Mouse (Mus musculus) forebrain, embryonic 14.5 days (tissue): ENCODE measurements around the gene Celsr1. TPM values are rescaled to one million over a fixed set of nuclear protein-coding genes. Genes with fewer than 3 reads are reported as not detected.

Experiments
- ATAC-seq: fragments of 200-750 bp; cut with Nextera tagmentation; 2 replicates; pipeline ENCODE4 v1.8.0; 2017; ENCODE audit warnings: mild to moderate bottlenecking, moderate library complexity
- DNase-seq: peaks from one replicate; pipeline ENCODE4 v3.0.0-alpha.2; 2015; ENCODE audit warnings: low spot score
- H3K27ac ChIP-seq: fragments of 300-500 bp; sonication (generic); 2 replicates; pipeline ENCODE4 v1.5.1; 2014; ENCODE audit warnings: low read depth, mild to moderate bottlenecking, control low read depth, low read length, moderate library complexity
- H3K27me3 ChIP-seq: fragments of 300-500 bp; sonication (generic); replicated peaks from 2 replicates; pipeline ENCODE4 v1.6.1; 2014; ENCODE audit warnings: low read length, control low read depth, mixed read lengths; ENCODE audit not compliant: control insufficient read depth, insufficient read depth
- H3K36me3 ChIP-seq: fragments of 300-500 bp; sonication (generic); 2 replicates; pipeline ENCODE4 v1.6.1; 2014; ENCODE audit warnings: low read length, control low read depth; ENCODE audit not compliant: control insufficient read depth, insufficient read depth
- H3K4me1 ChIP-seq: fragments of 300-500 bp; sonication (generic); 2 replicates; pipeline ENCODE4 v1.6.1; 2014; ENCODE audit warnings: antibody characterized with exemption, low read length, control low read depth; ENCODE audit not compliant: control insufficient read depth, insufficient read depth
- H3K4me2 ChIP-seq: fragments of 300-500 bp; sonication (generic); 2 replicates; pipeline ENCODE4 v1.6.1; 2014; ENCODE audit warnings: mild to moderate bottlenecking, control low read depth, low read length
- H3K4me3 ChIP-seq: fragments of 300-500 bp; sonication (generic); 2 replicates; pipeline ENCODE4 v1.5.1; 2014; ENCODE audit warnings: low read depth, low read length, control low read depth
- H3K9ac ChIP-seq: fragments of 300-500 bp; sonication (generic); 2 replicates; pipeline ENCODE4 v1.6.1; 2014; ENCODE audit warnings: mild to moderate bottlenecking, low read length, control low read depth, moderate library complexity
- H3K9me3 ChIP-seq: fragments of 300-500 bp; sonication (generic); replicated peaks from 2 replicates; pipeline ENCODE4 v1.6.1; 2016; ENCODE audit warnings: low read length, control low read depth, mixed read lengths; ENCODE audit not compliant: control insufficient read depth
- WGBS: fragments of 180-500 bp; shearing (Covaris S2); extraction: QIAGEN DNeasy Blood & Tissue Kit; methylation state at CpG from one replicate; pipeline ENCODE4 v1.1.7; 2014; 5-methylcytosine and 5-hydroxymethylcytosine counted together
- polyA plus RNA-seq: library from polyadenylated mRNA; unstranded; fragments of >200 nt; fragmentation: Nextera tagmentation; extraction: Ambion mirVana; gene quantifications from 2 replicates; pipeline ENCODE4 v1.2.1, GENCODE M21; 2014

Celsr1 gene
- polyA plus RNA-seq, 1 experiment from 2014 or later, result 9.6 TPM

DNA sequence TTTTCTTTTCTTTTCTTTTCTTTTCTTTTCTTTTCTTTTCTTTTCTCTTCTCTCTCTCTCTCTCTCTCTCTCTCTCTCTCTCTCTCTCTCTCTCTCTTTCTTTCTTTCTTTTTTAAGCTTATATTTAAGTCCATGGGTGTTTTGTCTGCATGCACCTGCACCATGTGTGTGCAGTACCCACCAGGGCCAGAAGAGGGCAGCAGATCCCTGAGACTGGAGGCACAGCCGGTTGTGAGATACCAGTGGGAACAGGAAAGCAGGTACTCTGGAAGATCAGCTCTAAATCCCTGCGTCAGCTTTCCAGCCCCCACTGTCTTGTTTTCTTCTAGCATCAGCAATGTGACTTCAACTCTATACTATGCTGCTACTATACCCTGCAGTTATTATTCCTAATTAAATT lies 120.0 kb downstream of the Celsr1 start:
- Histone ChIP-seq H3K9ac (no peak overlapping the region), H3K9me3 (no peaks in the 10 kb centered on the region), H3K27ac (no peak overlapping the region), H3K4me1 (no peaks in the 10 kb centered on the region), H3K4me2 (no peak overlapping the region), H3K27me3 (no peaks in the 10 kb centered on the region), H3K4me3 (no peak overlapping the region), H3K36me3 (peaks cover 15% of the 10 kb centered on the region; the same call in 1 of the 2 replicates)
- peak; percentile 72 for DNase-seq
- ATAC-seq, result no peak
- WGBS, result 21% methylated on average over 2 of the region's 2 CpGs

GRCm38 (mm10) chr15:85909931-85910330 lies 123.6 kb downstream of the Celsr1 start:
- Histone ChIP-seq H3K9me3 (no peaks in the 10 kb centered on the region), H3K27ac (peak overlapping the region; percentile 1; the same call in 1 of the 2 replicates), H3K9ac (no peak overlapping the region), H3K4me1 (no peaks in the 10 kb centered on the region), H3K4me2 (no peak overlapping the region), H3K4me3 (no peak overlapping the region), H3K27me3 (no peaks in the 10 kb centered on the region), H3K36me3 (peaks cover 9% of the 10 kb centered on the region)
- 60% methylated on average over 10 of the region's 10 CpGs for whole genome bisulfite sequencing
- no peak for DNase-seq
- ATAC-seq, result no peak

DNA sequence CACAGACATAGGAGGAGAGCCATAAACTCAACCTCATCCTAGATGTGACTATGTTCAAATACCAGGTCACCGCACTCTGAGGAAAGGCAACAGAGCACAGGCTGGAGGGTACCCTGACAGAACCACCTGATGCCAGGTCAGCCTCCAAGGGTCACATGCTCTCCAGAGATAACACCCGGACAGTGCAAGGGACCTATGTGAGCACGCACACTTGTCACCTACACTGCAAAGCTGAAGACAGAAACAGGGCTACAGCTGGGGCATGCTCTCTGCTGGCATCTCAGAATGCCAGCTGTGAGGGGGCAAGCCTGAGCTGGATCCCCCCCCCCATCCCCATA lies 124.1 kb downstream of the Celsr1 start:
- no peak for ATAC-seq
- Histone ChIP-seq H3K4me1 (no peaks in the 10 kb centered on the region), H3K27me3 (no peaks in the 10 kb centered on the region), H3K9me3 (no peaks in the 10 kb centered on the region), H3K9ac (no peak overlapping the region), H3K4me2 (no peak overlapping the region), H3K36me3 (peaks cover 11% of the 10 kb centered on the region), H3K4me3 (no peak overlapping the region), H3K27ac (peak overlapping the region; percentile 1; the same call in 1 of the 2 replicates)
- WGBS, result 87% methylated on average over 3 of the region's 3 CpGs
- DNase-seq, result no peak

DNA sequence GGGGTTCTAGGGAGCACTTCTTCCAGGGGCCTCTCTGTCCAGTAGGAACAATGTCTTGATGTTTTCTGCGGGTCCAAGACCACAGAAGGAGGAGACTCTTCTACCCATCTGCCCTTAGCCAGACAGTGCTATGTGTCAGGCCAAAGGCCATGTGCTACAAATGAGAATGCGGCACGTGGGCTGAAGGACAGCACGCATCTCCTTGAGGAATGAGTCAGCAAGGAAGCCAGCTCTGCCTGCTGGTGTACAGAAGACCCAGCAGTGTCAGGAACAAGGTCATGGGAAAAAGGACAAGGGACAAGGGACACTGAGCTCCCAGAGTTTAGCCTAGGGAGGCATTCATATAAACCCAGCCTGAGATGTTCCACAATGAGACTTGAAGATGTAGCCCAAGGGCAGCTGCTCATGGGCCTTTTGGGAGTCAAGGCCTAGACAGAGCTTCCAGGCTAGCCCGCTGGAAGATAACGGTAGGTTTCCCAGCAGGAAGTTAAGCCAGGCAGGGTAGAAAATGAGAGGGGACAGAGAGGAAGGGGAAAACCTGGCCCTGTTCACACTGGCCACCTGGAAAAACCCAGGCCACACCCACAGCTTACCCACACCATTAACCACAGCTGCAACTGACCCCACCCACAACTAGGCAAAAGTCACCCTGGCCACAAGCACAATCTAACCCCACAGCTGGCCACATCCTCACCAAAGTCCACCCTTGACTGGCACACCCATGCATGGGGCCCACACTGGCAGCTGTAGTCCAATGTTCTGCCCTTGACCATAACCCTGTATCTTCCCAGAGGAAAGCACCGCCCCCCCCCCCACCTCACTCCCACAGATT lies 124.7 kb downstream of the Celsr1 start:
- no peaks in the 10 kb centered on the region for H3K27me3 ChIP-seq
- H3K4me2 ChIP-seq, result no peak overlapping the region
- ATAC-seq (no peak), DNase-seq (no peak)
- H3K4me1 ChIP-seq, result no peaks in the 10 kb centered on the region
- 91% methylated on average over 7 of the region's 7 CpGs for WGBS
- H3K4me3 ChIP-seq, result no peak overlapping the region
- H3K9me3 ChIP-seq, result no peaks in the 10 kb centered on the region
- no peak overlapping the region for H3K9ac ChIP-seq
- H3K27ac ChIP-seq, result no peak overlapping the region
- H3K36me3 ChIP-seq, result peaks cover 14% of the 10 kb centered on the region

- Histone ChIP-seq H3K9me3 (no peaks in the 10 kb centered on the region), H3K27ac (no peak overlapping the region), H3K4me1 (no peaks in the 10 kb centered on the region), H3K27me3 (no peaks in the 10 kb centered on the region), H3K4me3 (no peak overlapping the region), H3K36me3 (peaks cover 58% of the 10 kb centered on the region), H3K9ac (no peak overlapping the region), H3K4me2 (no peak overlapping the region)
- no peak for ATAC-seq
- DNase-seq, result no peak
- 77% methylated on average over 8 of the region's 8 CpGs for WGBS
Measured at GRCm38 (mm10) chr15:85903826-85904225, 129.8 kb downstream of the Celsr1 start.

- H3K4me1 ChIP-seq, result no peaks in the 10 kb centered on the region
- WGBS, result 84% methylated on average over 10 of the region's 10 CpGs
- no peak overlapping the region for H3K9ac ChIP-seq
- no peak for ATAC-seq
- no peak for DNase-seq
- no peak overlapping the region for H3K4me2 ChIP-seq
- H3K4me3 ChIP-seq, result no peak overlapping the region
- H3K36me3 ChIP-seq, result peaks cover 72% of the 10 kb centered on the region
- no peak overlapping the region for H3K27ac ChIP-seq
- H3K9me3 ChIP-seq, result no peaks in the 10 kb centered on the region
- H3K27me3 ChIP-seq, result no peaks in the 10 kb centered on the region
Measured at GRCm38 (mm10) chr15:85902505-85902904, 131.1 kb downstream of the Celsr1 start.

GRCm38 (mm10) chr15:85900801-85901200 lies 132.8 kb downstream of the Celsr1 start:
- H3K27ac ChIP-seq, result no peak overlapping the region
- WGBS, result 84% methylated on average over 12 of the region's 12 CpGs

GRCm38 (mm10) chr15:85900318-85900717 lies 133.3 kb downstream of the Celsr1 start:
- no peak overlapping the region for H3K9ac ChIP-seq
- no peaks in the 10 kb centered on the region for H3K4me1 ChIP-seq
- no peak overlapping the region for H3K4me3 ChIP-seq
- H3K4me2 ChIP-seq, result no peak overlapping the region
- ATAC-seq, result no peak
- DNase-seq, result peak; percentile 27
- H3K27me3 ChIP-seq, result no peaks in the 10 kb centered on the region
- H3K36me3 ChIP-seq, result peaks cover 86% of the 10 kb centered on the region
- 87% methylated on average over 8 of the region's 8 CpGs for WGBS
- H3K9me3 ChIP-seq, result no peaks in the 10 kb centered on the region
- no peak overlapping the region for H3K27ac ChIP-seq

More at GRCm38 (mm10) chr15:85900801-85901200, 132.8 kb downstream of the Celsr1 start:
- ATAC-seq (no peak), DNase-seq (no peak)
- Histone ChIP-seq H3K4me3 (no peak overlapping the region), H3K4me2 (no peak overlapping the region), H3K4me1 (no peaks in the 10 kb centered on the region), H3K27me3 (no peaks in the 10 kb centered on the region), H3K36me3 (peaks cover 85% of the 10 kb centered on the region), H3K9ac (no peak overlapping the region), H3K9me3 (no peaks in the 10 kb centered on the region)

DNA sequence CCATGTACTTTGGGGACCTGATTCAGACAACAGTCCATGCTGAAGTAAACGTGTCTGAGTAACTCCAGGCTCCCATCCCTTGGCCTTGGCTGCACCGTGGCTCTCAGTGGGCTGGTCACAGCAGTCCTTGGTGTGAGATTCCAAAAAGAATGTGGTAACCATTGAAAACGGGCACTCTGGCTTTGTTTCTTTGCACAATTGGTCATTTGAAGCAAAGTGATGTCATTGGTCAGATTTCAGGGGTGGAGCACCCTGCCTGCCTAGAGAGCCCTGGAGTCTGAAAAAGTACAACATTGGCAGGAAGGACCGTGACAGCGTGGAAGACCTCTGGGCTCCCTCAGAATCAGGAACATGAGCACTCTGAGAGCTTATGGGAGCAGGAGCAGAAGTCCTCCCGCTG lies 134.2 kb downstream of the Celsr1 start:
- no peaks in the 10 kb centered on the region for H3K4me1 ChIP-seq
- no peak for DNase-seq
- H3K9ac ChIP-seq, result no peak overlapping the region
- no peak overlapping the region for H3K4me2 ChIP-seq
- peaks cover 92% of the 10 kb centered on the region for H3K36me3 ChIP-seq
- H3K27ac ChIP-seq, result no peak overlapping the region
- 33% methylated on average over 6 of the region's 6 CpGs for WGBS
- H3K9me3 ChIP-seq, result no peaks in the 10 kb centered on the region
- no peak for ATAC-seq
- no peak overlapping the region for H3K4me3 ChIP-seq
- H3K27me3 ChIP-seq, result no peaks in the 10 kb centered on the region
